Mouse (Mus musculus) E14TG2a.4 (cell line): Measurements from ENCODE around the gene Nutm1.

Experiments used
- CTCF ChIP-seq: conservative IDR thresholded peaks from 2 replicates; pipeline ENCODE4 v1.5.1; 2014; ENCODE audit warnings: low read length
- NANOG ChIP-seq: IDR thresholded peaks from 2 replicates; pipeline ENCODE4 v1.6.1; 2014; ENCODE audit warnings: borderline replicate concordance, low read length, mixed read lengths
- POU5F1 ChIP-seq: IDR thresholded peaks from 2 replicates; pipeline ENCODE4 v1.6.1; 2014; ENCODE audit warnings: low read length, borderline replicate concordance

DNA sequence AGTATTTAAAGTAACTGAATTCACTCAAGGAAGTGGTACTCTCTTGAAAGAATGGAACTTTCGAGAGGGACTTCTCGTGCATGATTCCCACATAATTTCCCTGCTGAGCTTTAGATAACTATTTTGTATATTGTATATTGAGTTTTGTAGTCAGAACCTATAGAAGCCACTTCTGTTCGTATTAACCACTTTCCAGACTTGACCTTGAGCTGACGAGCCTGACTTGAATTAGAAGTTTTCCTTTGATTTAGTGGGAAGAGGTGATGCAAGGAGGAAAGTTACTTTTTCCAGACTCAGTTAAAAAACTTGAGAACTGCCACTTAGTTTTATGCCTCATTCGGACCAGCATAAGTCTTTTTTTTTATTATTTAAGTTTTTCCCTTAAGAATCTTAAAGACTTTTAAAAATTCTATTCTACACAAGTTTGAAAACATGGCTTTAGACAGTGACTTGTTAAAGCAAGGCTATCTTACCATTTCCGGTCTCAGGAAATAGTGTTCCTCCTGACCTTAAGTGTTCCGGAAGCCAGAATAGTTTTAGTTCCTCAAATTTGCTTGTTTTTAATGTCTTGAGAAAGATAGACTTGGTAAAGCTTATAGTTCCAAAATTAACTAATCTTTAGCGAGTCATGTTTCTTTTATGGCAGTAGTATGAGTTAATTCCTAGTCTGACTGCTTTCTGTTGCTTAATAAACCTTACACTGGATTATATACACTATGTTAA lies 8.6 kb upstream of the Nutm1 start:
- TF ChIP-seq CTCF (no peak), POU5F1 (no peak), NANOG (no peak)
